Mouse (Mus musculus) thymus, adult 2 months (tissue): ENCODE results near the gene Egfr.

Experiments used
- CTCF ChIP-seq: fragments of 200-500 bp; IDR thresholded peaks from 2 replicates; pipeline ENCODE4 v1.5.1; 2012; ENCODE audit warnings: mild to moderate bottlenecking, control low read depth, low read length, moderate library complexity, borderline replicate concordance; ENCODE audit not compliant: control insufficient read depth, poor library complexity, insufficient read depth; ENCODE audit errors: extremely low read depth
- POLR2A ChIP-seq: fragments of 200-500 bp; IDR thresholded peaks from 2 replicates; pipeline ENCODE4 v1.6.1; 2012; ENCODE audit warnings: mild to moderate bottlenecking, low read length, control low read depth, moderate library complexity; ENCODE audit not compliant: control insufficient read depth, poor library complexity, insufficient read depth; ENCODE audit errors: extremely low read depth

GRCm38 (mm10) chr11:16735083-16735644, 16.8 kb upstream of the Egfr start:
- no peak for TF ChIP-seq POLR2A
- TF ChIP-seq CTCF = no peak
